Mouse (Mus musculus): Measurements from ENCODE around the gene Cachd1.

DNA sequence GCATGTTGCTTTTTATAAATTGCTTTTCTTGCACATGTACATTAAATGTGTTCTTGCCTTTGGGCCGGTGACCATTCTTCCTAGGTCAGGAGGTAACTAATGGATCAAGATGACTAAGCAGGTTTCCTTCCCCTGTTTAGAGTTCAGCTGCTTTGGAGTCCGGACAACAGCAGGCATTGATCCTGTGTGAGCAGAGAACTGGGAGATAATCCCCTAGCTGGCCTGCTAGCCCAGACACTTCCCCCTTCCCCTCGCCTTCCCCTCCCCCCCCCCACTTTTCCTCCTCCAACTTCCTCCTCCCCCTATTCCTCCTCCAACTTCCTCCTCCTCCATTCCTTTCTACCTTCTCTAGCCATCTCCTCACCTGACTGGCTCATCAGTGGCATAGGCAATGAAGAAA is 135.2 kb downstream of the Cachd1 start:
- TF ChIP-seq GATA1 (IDR thresholded peaks at IDR 0.05; ENCODE audit: low read length) (no peak), TAL1 (IDR thresholded peaks at IDR 0.05; ENCODE audit: low read length) (no peak)

Measured in erythroblast, embryonic 14.5 days (primary cell).